In genomic region chr11:94499035-94499434, GRCm38 (mm10) we compare ENCODE assay signal across 9 mouse cellular contexts. TPM values are rescaled to one million over a fixed set of nuclear protein-coding genes. Genes with fewer than 3 reads are reported as not detected.
DNase-seq lines count a peak whose midpoint lies in the region; ATAC-seq and TF ChIP-seq lines count a peak whose summit lies in the region.
"Had no signal": no experiment of that assay in that cellular context is flagged by ENCODE, and none has a peak within 500 bp of the region (broad histone marks: within the 10 kb centered on the region; RNA-seq: fewer than 3 reads in every experiment).

No protein-coding gene starts in this region.

- no peak overlapping the region for H3K27ac ChIP-seq in left cerebral cortex, adult 2 months
- no peak overlapping the region for H3K27ac ChIP-seq in embryonic facial prominence, embryonic 11.5 days (replicated peaks; ENCODE audit: low read depth, low read length)
- no peak overlapping the region for H3K27ac ChIP-seq in intestine, embryonic 14.5 days (ENCODE audit: low read depth)
- H3K27ac ChIP-seq in neural tube, embryonic 12.5 days = no peak overlapping the region

- no peak for DNase-seq in left cerebral cortex, adult 2 months (ENCODE audit: extremely low spot score in 1 of 2, low spot score in 2 of 2)
- no peak for DNase-seq in left cerebral cortex, adult 9 months (ENCODE audit: low spot score in 2 of 2)
- no peak for DNase-seq in embryonic facial prominence, embryonic 11.5 days (ENCODE audit: low spot score)
- no peak for DNase-seq in intestine, embryonic 14.5 days (ENCODE audit: low spot score)
- no peak for DNase-seq in B cell, adult 2 months
- DNase-seq in right cerebral cortex, postnatal 4 days = no peak
- DNase-seq in thymus, postnatal 36 days = no peak

- TF ChIP-seq CTCF in left cerebral cortex, adult 2 months (IDR thresholded peaks at IDR 0.05) = no peak

- peak overlapping the region; percentile 59 for H3K9ac ChIP-seq in embryonic facial prominence, embryonic 11.5 days (replicated peaks; ENCODE audit: low read length)
- 0 out of 2 replicates have a peak overlapping the region, but pooled peaks have one; percentile 22 for H3K9ac ChIP-seq in intestine, embryonic 14.5 days (ENCODE audit: low read length)
- H3K9ac ChIP-seq in neural tube, embryonic 12.5 days = no peak overlapping the region

- 8% methylated on average over 2 of the region's 2 CpGs for WGBS in embryonic facial prominence, embryonic 11.5 days
- 9% methylated on average over 2 of the region's 2 CpGs for WGBS in intestine, embryonic 14.5 days
- WGBS in neural tube, embryonic 12.5 days = 10% methylated on average over 2 of the region's 2 CpGs

- H3K27me3 ChIP-seq in embryonic facial prominence, embryonic 11.5 days (ENCODE audit: control insufficient read depth, insufficient read depth, low read length) = no peaks in the 10 kb centered on the region; the same call in 1 of the 2 replicates
- H3K27me3 ChIP-seq in intestine, embryonic 14.5 days (replicated peaks; ENCODE audit: control insufficient read depth, insufficient read depth, low read length) = no peaks in the 10 kb centered on the region
- peaks cover 28% of the 10 kb centered on the region for H3K27me3 ChIP-seq in neural tube, embryonic 12.5 days (replicated peaks)
- H3K27me3 ChIP-seq: Patski had no signal

- no peaks in the 10 kb centered on the region for H3K9me3 ChIP-seq in embryonic facial prominence, embryonic 11.5 days (replicated peaks; ENCODE audit: control insufficient read depth, low read length)
- no peaks in the 10 kb centered on the region for H3K9me3 ChIP-seq in intestine, embryonic 14.5 days (ENCODE audit: control insufficient read depth, low read length)
- no peaks in the 10 kb centered on the region for H3K9me3 ChIP-seq in neural tube, embryonic 12.5 days

- peaks cover 12% of the 10 kb centered on the region for H3K4me1 ChIP-seq in embryonic facial prominence, embryonic 11.5 days (ENCODE audit: control insufficient read depth, insufficient read depth, low read length)
- peaks cover 29% of the 10 kb centered on the region for H3K4me1 ChIP-seq in intestine, embryonic 14.5 days (replicated peaks; ENCODE audit: control insufficient read depth, insufficient read depth, low read length)
- H3K4me1 ChIP-seq in neural tube, embryonic 12.5 days = peaks cover 21% of the 10 kb centered on the region

- ATAC-seq in embryonic facial prominence, embryonic 11.5 days (replicated peaks; ENCODE audit: insufficient number of reproducible peaks, low FRiP score, low TSS enrichment, low read depth) = no peak
- no peak for ATAC-seq in intestine, embryonic 14.5 days (replicated peaks; ENCODE audit: low FRiP score, low TSS enrichment, low read depth)
- ATAC-seq in neural tube, embryonic 12.5 days (ENCODE audit: low FRiP score, low read depth) = peak; percentile 53; the same call in 1 of the 2 replicates
- ATAC-seq: Patski had no signal

- H3K36me3 ChIP-seq in embryonic facial prominence, embryonic 11.5 days (replicated peaks; ENCODE audit: control insufficient read depth, insufficient read depth, low read depth, low read length) = no peaks in the 10 kb centered on the region
- no peaks in the 10 kb centered on the region for H3K36me3 ChIP-seq in intestine, embryonic 14.5 days (ENCODE audit: control insufficient read depth, insufficient read depth, low read length)
- no peaks in the 10 kb centered on the region for H3K36me3 ChIP-seq in neural tube, embryonic 12.5 days

- intact Hi-C loops in left cerebral cortex, adult 2 months (cut with DNase I) = no loop called here

- peak overlapping the region; percentile 19; the same call in 1 of the 2 replicates for H3K4me3 ChIP-seq in left cerebral cortex, adult 2 months
- peak overlapping the region; percentile 36 for H3K4me3 ChIP-seq in embryonic facial prominence, embryonic 11.5 days (ENCODE audit: low read depth, low read length)
- H3K4me3 ChIP-seq in intestine, embryonic 14.5 days (ENCODE audit: low read depth, low read length) = peak overlapping the region; percentile 28
- no peak overlapping the region for H3K4me3 ChIP-seq in neural tube, embryonic 12.5 days

- H3K4me2 ChIP-seq in embryonic facial prominence, embryonic 11.5 days (ENCODE audit: low read depth, low read length) = peak overlapping the region; percentile 73
- H3K4me2 ChIP-seq in intestine, embryonic 14.5 days (ENCODE audit: low read length) = peak overlapping the region; percentile 65
- peak overlapping the region; percentile 61 for H3K4me2 ChIP-seq in neural tube, embryonic 12.5 days (replicated peaks)

RNA-seq across cellular contexts. Expression of gene Epn3, which starts 0.7 kb away (rescaled TPM):
- total RNA-seq in left cerebral cortex, adult 2 months (2021) = under 1 TPM; 0.79 TPM
- 1.5 and 2.3 TPM in 2 replicates for polyA plus RNA-seq in embryonic facial prominence, embryonic 11.5 days (2014; fragmentation: Nextera tagmentation; extraction: Ambion mirVana)
- 1.8 TPM in 2 replicates for polyA plus RNA-seq in intestine, embryonic 14.5 days (2014; fragmentation: Nextera tagmentation; extraction: Ambion mirVana)
- polyA plus RNA-seq in neural tube, embryonic 12.5 days (2016; fragmentation: Nextera tagmentation; extraction: Ambion mirVana) = 0.43 and 0.62 TPM in 2 replicates

RNA-seq across cellular contexts. Expression of gene Spata20, which starts 13.1 kb away (rescaled TPM):
- under 1 TPM; 0.41 to 0.51 TPM for total RNA-seq in left cerebral cortex, adult 2 months (2021)
- polyA plus RNA-seq in embryonic facial prominence, embryonic 11.5 days (2014; fragmentation: Nextera tagmentation; extraction: Ambion mirVana) = 0.08 and 0.27 TPM in 2 replicates
- polyA plus RNA-seq in intestine, embryonic 14.5 days (2014; fragmentation: Nextera tagmentation; extraction: Ambion mirVana) = 0.08 and 0.24 TPM in 2 replicates
- polyA plus RNA-seq in neural tube, embryonic 12.5 days (2016; fragmentation: Nextera tagmentation; extraction: Ambion mirVana) = 0.19 TPM in 1 of 2 replicates, not detected in the other

RNA-seq across cellular contexts. Expression of gene Mycbpap, which starts 22.5 kb away (rescaled TPM):
- total RNA-seq in left cerebral cortex, adult 2 months (2021) = 1 to 10 TPM; 8.5 to 8.9 TPM
- 1.9 and 2.4 TPM in 2 replicates for polyA plus RNA-seq in embryonic facial prominence, embryonic 11.5 days (2014; fragmentation: Nextera tagmentation; extraction: Ambion mirVana)
- polyA plus RNA-seq in intestine, embryonic 14.5 days (2014; fragmentation: Nextera tagmentation; extraction: Ambion mirVana) = 1.8 and 2.5 TPM in 2 replicates
- polyA plus RNA-seq in neural tube, embryonic 12.5 days (2016; fragmentation: Nextera tagmentation; extraction: Ambion mirVana) = 1.8 and 2.5 TPM in 2 replicates

RNA-seq across cellular contexts. Expression of gene Cacna1g, which starts 25.0 kb away (rescaled TPM):
- 10 to 100 TPM; 93.0 to 98.7 TPM for total RNA-seq in left cerebral cortex, adult 2 months (2021)
- 10.9 and 14.1 TPM in 2 replicates for polyA plus RNA-seq in embryonic facial prominence, embryonic 11.5 days (2014; fragmentation: Nextera tagmentation; extraction: Ambion mirVana)
- 11.1 and 11.5 TPM in 2 replicates for polyA plus RNA-seq in intestine, embryonic 14.5 days (2014; fragmentation: Nextera tagmentation; extraction: Ambion mirVana)
- polyA plus RNA-seq in neural tube, embryonic 12.5 days (2016; fragmentation: Nextera tagmentation; extraction: Ambion mirVana) = 10.3 and 12.0 TPM in 2 replicates

RNA-seq across cellular contexts. Expression of gene Rsad1, which starts 50.0 kb away (rescaled TPM):
- total RNA-seq in left cerebral cortex, adult 2 months (2021) = 10 to 100 TPM; 12.8 to 15.0 TPM
- polyA plus RNA-seq in embryonic facial prominence, embryonic 11.5 days (2014; fragmentation: Nextera tagmentation; extraction: Ambion mirVana) = 2.4 and 3.7 TPM in 2 replicates
- 2.9 and 3.8 TPM in 2 replicates for polyA plus RNA-seq in intestine, embryonic 14.5 days (2014; fragmentation: Nextera tagmentation; extraction: Ambion mirVana)
- polyA plus RNA-seq in neural tube, embryonic 12.5 days (2016; fragmentation: Nextera tagmentation; extraction: Ambion mirVana) = 3.8 and 4.1 TPM in 2 replicates
